Mouse (Mus musculus): ENCODE data around the gene Psat1. TPM values are rescaled to one million over a fixed set of nuclear protein-coding genes. Genes with fewer than 3 reads are reported as not detected.

Psat1 gene
- total and polyA plus RNA-seq, 3 experiments = 340 to 549 (median 423) TPM

DNA sequence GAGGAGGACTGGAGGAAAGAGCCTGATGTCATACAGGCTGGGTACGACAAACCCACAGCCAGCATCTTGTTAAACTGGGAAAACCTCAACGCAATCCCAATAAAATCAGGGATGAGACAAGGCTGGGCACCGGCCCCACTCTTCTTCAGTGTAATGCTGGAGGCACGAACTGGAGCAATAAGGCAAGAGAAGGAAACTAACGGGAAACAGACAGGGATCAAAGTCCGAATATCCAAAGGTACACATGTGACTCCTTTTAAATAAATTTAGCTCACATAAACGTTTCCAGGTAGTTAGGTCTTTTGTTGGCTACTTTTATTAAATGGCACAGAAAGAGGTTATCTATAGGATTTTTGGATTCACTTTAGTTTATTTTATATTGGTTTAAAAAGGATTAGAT, 1.3 kb upstream of the Psat1 start:
- H3K27ac ChIP-seq (ENCODE audit: insufficient read depth, low read depth) = no peak overlapping the region
- no peaks in the 10 kb centered on the region for H3K79me2 ChIP-seq (replicated peaks; ENCODE audit: control insufficient read depth, extremely low read depth, insufficient read depth, poor library complexity, severe bottlenecking)
- no peak for DNase-seq (ENCODE audit: extremely low read depth)
- H3K9me3 ChIP-seq (replicated peaks; ENCODE audit: low read length) = no peaks in the 10 kb centered on the region
- peaks cover 0 to 16% of the 10 kb centered on the region in 2 experiments; a peak in 3 of 4 replicates for H3K4me1 ChIP-seq (ENCODE audit: control insufficient read depth in 1 of 2, insufficient read depth in 2 of 2)
- H3K36me3 ChIP-seq (replicated peaks in 1 of 2; ENCODE audit: control insufficient read depth in 1 of 2, insufficient read depth in 1 of 2, low read length in 1 of 2) = no peaks in the 10 kb centered on the region
- in situ Hi-C loops (cut with MboI; ENCODE audit: low pct_ligation_motif_present, low pct_unique_long_range_greater_than_20kb, low sequenced_read_pairs) (no loop called here), dilution Hi-C loops (cut with MboI; ENCODE audit: extremely low pct_ligation_motif_present, extremely low pct_unique_long_range_greater_than_20kb, low sequenced_read_pairs) (no loop called here)
- no peak for TF ChIP-seq MAX (IDR thresholded peaks at IDR 0.05; ENCODE audit: low read length)
- TF ChIP-seq POLR2A (IDR thresholded peaks at IDR 0.05; ENCODE audit: low read depth, low read length) = no peak
- no peak for TF ChIP-seq CTCF (conservative IDR thresholded peaks at IDR 0.05 in 1 of 2, IDR thresholded peaks at IDR 0.05 in 1 of 2; ENCODE audit: low read depth in 2 of 2, low read length in 2 of 2)
- TF ChIP-seq USF2 (conservative IDR thresholded peaks at IDR 0.05; ENCODE audit: low read depth, low read length) = no peak
- no peak for TF ChIP-seq MAFK (IDR thresholded peaks at IDR 0.05; ENCODE audit: insufficient replicate concordance, low read length)
- TF ChIP-seq HCFC1 (IDR thresholded peaks at IDR 0.05; ENCODE audit: low read depth, low read length) = no peak
- no peak for TF ChIP-seq SIN3A (IDR thresholded peaks at IDR 0.05; ENCODE audit: low read length)
- no peak for TF ChIP-seq ETS1 (conservative IDR thresholded peaks at IDR 0.05; ENCODE audit: low read depth, low read length)
- no peak overlapping the region for H3K4me3 ChIP-seq (replicated peaks in 1 of 3; ENCODE audit: low read depth in 2 of 3, low read length in 2 of 3, poor library complexity in 1 of 3)
- no peak overlapping the region for H3K9ac ChIP-seq (ENCODE audit: insufficient read depth, low read depth)
- H3K27me3 ChIP-seq (replicated peaks) = no peaks in the 10 kb centered on the region
- no peak overlapping the region for H3K4me2 ChIP-seq (ENCODE audit: insufficient read depth, low read depth, poor library complexity, severe bottlenecking)

GRCm38 (mm10) chr19:15946663-15947062, 474 bp downstream of the Psat1 start:
- Histone ChIP-seq H3K9ac (ENCODE audit: insufficient read depth, low read depth) (no peak overlapping the region), H3K79me2 (replicated peaks; ENCODE audit: control insufficient read depth, extremely low read depth, insufficient read depth, poor library complexity, severe bottlenecking) (no peaks in the 10 kb centered on the region), H3K4me3 (replicated peaks in 1 of 3; ENCODE audit: low read depth in 2 of 3, low read length in 2 of 3, poor library complexity in 1 of 3) (no peak overlapping the region), H3K4me2 (ENCODE audit: insufficient read depth, low read depth, poor library complexity, severe bottlenecking) (no peak overlapping the region), H3K36me3 (replicated peaks in 1 of 2; ENCODE audit: control insufficient read depth in 1 of 2, insufficient read depth in 1 of 2, low read length in 1 of 2) (no peaks in the 10 kb centered on the region), H3K27ac (ENCODE audit: insufficient read depth, low read depth) (no peak overlapping the region), H3K9me3 (replicated peaks; ENCODE audit: low read length) (no peaks in the 10 kb centered on the region), H3K27me3 (replicated peaks) (no peaks in the 10 kb centered on the region), H3K4me1 (ENCODE audit: control insufficient read depth in 1 of 2, insufficient read depth in 2 of 2) (peaks cover 0 to 8% of the 10 kb centered on the region in 2 experiments; a peak in 3 of 4 replicates)
- in situ Hi-C loops (cut with MboI; ENCODE audit: low pct_ligation_motif_present, low pct_unique_long_range_greater_than_20kb, low sequenced_read_pairs) (no loop called here), dilution Hi-C loops (cut with MboI; ENCODE audit: extremely low pct_ligation_motif_present, extremely low pct_unique_long_range_greater_than_20kb, low sequenced_read_pairs) (no loop called here)
- no peak for DNase-seq (ENCODE audit: extremely low read depth)
- TF ChIP-seq ZKSCAN1 (IDR thresholded peaks at IDR 0.05; ENCODE audit: borderline replicate concordance, low read depth, low read length) (no peak), JUND (conservative IDR thresholded peaks at IDR 0.05; ENCODE audit: low read depth, low read length) (no peak), ELF1 (IDR thresholded peaks at IDR 0.05; ENCODE audit: low read depth, low read length) (no peak), TCF12 (IDR thresholded peaks at IDR 0.05; ENCODE audit: low read depth, low read length) (no peak), GABPA (IDR thresholded peaks at IDR 0.05; ENCODE audit: insufficient replicate concordance, low read depth, low read length) (no peak), NELFE (IDR thresholded peaks at IDR 0.05; ENCODE audit: low read depth, low read length) (no peak), MYC (IDR thresholded peaks at IDR 0.05; ENCODE audit: low read depth, low read length) (no peak), CHD1 (IDR thresholded peaks at IDR 0.05; ENCODE audit: low read depth, low read length) (no peak), BHLHE40 (IDR thresholded peaks at IDR 0.05; ENCODE audit: low read depth, low read length) (no peak), ZMIZ1 (IDR thresholded peaks at IDR 0.05; ENCODE audit: low read depth, low read length) (no peak), USF1 (IDR thresholded peaks at IDR 0.05; ENCODE audit: low read depth, low read length) (no peak), CHD2 (IDR thresholded peaks at IDR 0.05; ENCODE audit: low read length) (no peak), ETS1 (conservative IDR thresholded peaks at IDR 0.05; ENCODE audit: low read depth, low read length) (no peak), TBP (conservative IDR thresholded peaks at IDR 0.05; ENCODE audit: low read depth, low read length) (no peak), MXI1 (IDR thresholded peaks at IDR 0.05; ENCODE audit: low read depth, low read length) (no peak), HCFC1 (IDR thresholded peaks at IDR 0.05; ENCODE audit: low read depth, low read length) (no peak), CTCF (conservative IDR thresholded peaks at IDR 0.05 in 1 of 2, IDR thresholded peaks at IDR 0.05 in 1 of 2; ENCODE audit: low read depth in 2 of 2, low read length in 2 of 2) (no peak), POLR2A (IDR thresholded peaks at IDR 0.05; ENCODE audit: low read depth, low read length) (no peak), EP300 (IDR thresholded peaks at IDR 0.05; ENCODE audit: low read length) (no peak), E2F4 (IDR thresholded peaks at IDR 0.05; ENCODE audit: insufficient replicate concordance, low read depth, low read length) (no peak)
